Mouse (Mus musculus): Measurements from ENCODE around the gene Enpep.

- TF ChIP-seq CTCF (IDR thresholded peaks at IDR 0.05; ENCODE audit: low read depth, low read length) (no peak), POLR2A (IDR thresholded peaks at IDR 0.05; ENCODE audit: insufficient read depth, low read length) (no peak)
Measured at GRCm38 (mm10) chr3:129224806-129225576, 107.5 kb downstream of the Enpep start.
